Mouse (Mus musculus) midbrain, embryonic 11.5 days (tissue): ENCODE measurements around the gene Acat3. TPM values are rescaled to one million over a fixed set of nuclear protein-coding genes. Genes with fewer than 3 reads are reported as not detected.
"Not testable (repeated sequence)": the region's sequence is repeated elsewhere in the genome, so short reads cannot be mapped to it uniquely, and the experiment has no call there.

ENCODE experiments used
- ATAC-seq: fragments of 200-750 bp; cut with Nextera tagmentation; 2 replicates; pipeline ENCODE4 v1.8.0; 2017; ENCODE audit warnings: moderate TSS enrichment, moderate library complexity; ENCODE audit not compliant: low FRiP score
- DNase-seq: peaks from one replicate; pipeline ENCODE4 v3.0.0; 2015; ENCODE audit warnings: low spot score; ENCODE audit errors: missing footprints
- H3K27ac ChIP-seq: fragments of 300-500 bp; sonication (generic); 2 replicates; pipeline ENCODE4 v1.5.1; 2014; ENCODE audit warnings: low read depth, low read length
- H3K27me3 ChIP-seq: fragments of 300-500 bp; sonication (generic); 2 replicates; pipeline ENCODE4 v1.6.1; 2014; ENCODE audit warnings: mild to moderate bottlenecking, low read length, moderate library complexity, mixed read lengths; ENCODE audit not compliant: control insufficient read depth, insufficient read depth
- H3K36me3 ChIP-seq: fragments of 300-500 bp; sonication (generic); 2 replicates; pipeline ENCODE4 v1.6.1; 2014; ENCODE audit warnings: mild to moderate bottlenecking, low read length, moderate library complexity, mixed read lengths; ENCODE audit not compliant: control insufficient read depth, insufficient read depth
- H3K4me1 ChIP-seq: fragments of 300-500 bp; sonication (generic); 2 replicates; pipeline ENCODE4 v1.6.1; 2014; ENCODE audit warnings: low read length; ENCODE audit not compliant: control insufficient read depth, insufficient read depth
- H3K4me2 ChIP-seq: fragments of 300-500 bp; sonication (generic); 2 replicates; pipeline ENCODE4 v1.6.1; 2014; ENCODE audit warnings: mild to moderate bottlenecking, moderate library complexity
- H3K4me3 ChIP-seq: fragments of 300-500 bp; sonication (generic); 2 replicates; pipeline ENCODE4 v1.5.1; 2014; ENCODE audit warnings: low read depth, low read length
- H3K9ac ChIP-seq: fragments of 300-500 bp; sonication (generic); 2 replicates; pipeline ENCODE4 v1.6.1; 2014; ENCODE audit warnings: low read length
- H3K9me3 ChIP-seq: fragments of 300-500 bp; sonication (generic); 2 replicates; pipeline ENCODE4 v1.6.1; 2016; ENCODE audit warnings: low read length; ENCODE audit not compliant: control insufficient read depth
- WGBS: fragments of 180-500 bp; shearing (Covaris S2); extraction: QIAGEN DNeasy Blood & Tissue Kit; methylation state at CpG from one replicate; pipeline ENCODE4 v1.1.7; 2014; 5-methylcytosine and 5-hydroxymethylcytosine counted together
- polyA plus RNA-seq: library from polyadenylated mRNA; unstranded; fragments of >200 nt; fragmentation: Nextera tagmentation; extraction: Ambion mirVana; gene quantifications from 2 replicates; pipeline ENCODE4 v1.2.1, GENCODE M21; 2014

The Acat3 gene
- 0.93 and 1.4 TPM in 2 replicates for polyA plus RNA-seq

DNA sequence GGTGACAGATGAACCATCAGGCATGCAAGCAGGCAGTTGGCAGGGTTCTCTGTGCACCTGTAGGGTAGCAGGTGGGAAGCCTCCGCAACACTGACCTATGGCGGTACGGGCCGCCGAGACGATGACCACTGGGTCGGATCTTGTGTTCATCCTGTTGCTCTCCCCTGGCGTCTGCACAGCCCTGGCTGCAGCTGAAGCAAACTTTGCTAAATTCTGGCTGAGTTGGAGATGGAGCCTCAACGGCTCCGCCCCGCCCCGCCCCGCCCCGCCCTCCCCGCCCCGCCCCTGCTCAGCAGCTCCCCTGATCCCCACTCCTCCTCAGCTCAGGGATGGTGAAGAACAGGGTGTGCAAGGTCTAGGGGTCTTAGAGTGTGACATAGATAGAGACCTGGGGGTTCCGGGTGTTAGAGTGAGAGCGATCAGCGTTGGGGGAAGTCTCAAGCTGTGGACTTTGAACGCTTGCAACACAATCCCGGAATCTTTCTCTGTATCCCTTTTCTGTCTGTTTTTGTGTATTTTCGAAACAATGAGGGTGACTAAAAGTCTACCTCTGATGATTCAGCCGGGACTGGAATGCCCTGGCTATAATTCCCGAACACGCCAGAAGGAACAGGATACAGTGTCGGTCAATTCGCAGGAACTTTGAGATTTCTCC, at the start of gene Acat3:
Gene Acat3 (minus strand): TSS at position 450 of the 655 bp plus-strand sequence.
- peak within 1 kb of the TSS; percentile 25 for H3K4me2 ChIP-seq
- H3K36me3 ChIP-seq = peaks cover 12% of the 10 kb centered on the region; the same call in 1 of the 2 replicates
- 13% methylated on average over 27 of the region's 27 CpGs for WGBS
- no peak within 1 kb of the TSS for H3K27ac ChIP-seq
- peak within 1 kb of the TSS; percentile 30; the same call in 1 of the 2 replicates for H3K9ac ChIP-seq
- DNase-seq (peak; percentile 85), ATAC-seq (peak; percentile 71)
- H3K9me3 ChIP-seq = no peaks in the 10 kb centered on the region
- H3K27me3 ChIP-seq = no peaks in the 10 kb centered on the region
- H3K4me3 ChIP-seq = peak within 1 kb of the TSS; percentile 0; the same call in 1 of the 2 replicates
- H3K4me1 ChIP-seq = peaks cover 4% of the 10 kb centered on the region; the same call in 1 of the 2 replicates

DNA sequence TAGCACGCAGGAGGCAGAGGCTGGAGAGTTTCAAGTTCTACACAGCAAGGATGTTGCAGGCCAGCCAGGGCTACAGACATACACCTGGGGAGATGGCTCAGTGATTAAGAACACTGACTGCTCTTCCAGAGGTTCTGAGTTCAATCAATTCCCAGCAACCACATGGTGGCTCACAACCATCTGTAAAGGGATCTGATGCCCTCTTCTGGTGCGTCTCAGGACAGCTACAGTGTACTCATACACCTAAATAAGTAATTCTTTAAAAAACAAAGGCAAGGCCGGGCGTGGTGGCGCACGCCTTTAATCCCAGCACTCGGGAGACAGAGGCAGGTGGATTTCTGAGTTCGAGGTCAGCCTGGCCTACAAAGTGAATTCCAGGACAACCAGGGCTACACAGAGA, 47.7 kb upstream of the Acat3 start:
- H3K27me3 ChIP-seq, H3K36me3 ChIP-seq, ATAC-seq: not testable (repeated sequence)

DNA sequence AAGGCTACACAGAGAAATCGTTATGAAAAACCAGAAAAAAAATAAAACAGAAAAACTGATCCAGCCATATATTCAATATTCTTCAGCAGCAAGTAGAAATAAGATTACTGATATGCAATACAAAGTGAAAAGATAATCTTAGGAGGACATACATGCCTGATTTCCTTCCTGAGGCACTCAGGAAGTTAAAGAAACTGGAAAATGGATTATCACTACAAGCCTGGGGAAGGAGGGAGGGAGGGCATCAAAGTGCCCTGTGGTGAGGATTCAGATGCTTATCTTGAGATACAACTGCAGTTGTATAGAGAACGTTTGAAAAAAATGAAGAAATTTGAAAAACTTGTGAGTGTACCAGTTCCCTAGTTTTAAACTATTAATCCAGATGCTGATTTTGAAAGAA, 43.6 kb upstream of the Acat3 start:
- no peak for ATAC-seq

More for the DNA sequence above, 47.7 kb upstream of the Acat3 start:
- not testable (repeated sequence) for H3K4me2 ChIP-seq, H3K27ac ChIP-seq, H3K4me3 ChIP-seq, H3K9ac ChIP-seq, H3K4me1 ChIP-seq, H3K9me3 ChIP-seq
- DNase-seq = peak; percentile 44
- WGBS = 97% methylated on average over 8 of the region's 8 CpGs

DNA sequence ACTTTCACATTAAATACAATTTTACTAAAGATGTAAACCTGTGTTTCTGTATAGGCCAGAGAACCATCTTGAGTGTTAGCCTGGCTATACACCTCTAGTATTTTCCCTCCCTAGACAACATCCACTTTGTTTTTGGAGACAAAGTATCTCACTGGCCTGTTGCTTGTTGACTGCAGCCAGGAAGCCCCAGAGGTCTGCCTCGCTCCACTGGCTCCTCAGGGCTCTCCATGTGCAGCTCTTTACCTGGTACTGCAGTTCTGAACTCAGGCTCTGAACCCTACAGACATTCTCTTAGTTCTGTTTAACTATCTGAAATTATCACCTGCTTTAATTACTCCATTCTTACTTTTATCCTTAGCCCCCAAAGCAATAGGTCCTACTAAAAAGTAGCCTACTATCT, 38.1 kb upstream of the Acat3 start:
- Histone ChIP-seq H3K4me2 (no peak overlapping the region), H3K27me3 (no peaks in the 10 kb centered on the region), H3K36me3 (peaks cover 20% of the 10 kb centered on the region), H3K4me3 (no peak overlapping the region), H3K9me3 (no peaks in the 10 kb centered on the region), H3K27ac (no peak overlapping the region), H3K4me1 (no peaks in the 10 kb centered on the region), H3K9ac (no peak overlapping the region)
- WGBS = 96% methylated on average over 1 of the region's 1 CpGs
- DNase-seq (no peak), ATAC-seq (no peak)

More for the DNA sequence above, 43.6 kb upstream of the Acat3 start:
- Histone ChIP-seq H3K9ac (no peak overlapping the region), H3K36me3 (peaks cover 17% of the 10 kb centered on the region; the same call in 1 of the 2 replicates), H3K27me3 (no peaks in the 10 kb centered on the region), H3K4me1 (no peaks in the 10 kb centered on the region), H3K27ac (no peak overlapping the region), H3K4me2 (no peak overlapping the region), H3K9me3 (no peaks in the 10 kb centered on the region), H3K4me3 (no peak overlapping the region)
- WGBS = 88% methylated on average over 2 of the region's 2 CpGs
- peak; percentile 33 for DNase-seq

DNA sequence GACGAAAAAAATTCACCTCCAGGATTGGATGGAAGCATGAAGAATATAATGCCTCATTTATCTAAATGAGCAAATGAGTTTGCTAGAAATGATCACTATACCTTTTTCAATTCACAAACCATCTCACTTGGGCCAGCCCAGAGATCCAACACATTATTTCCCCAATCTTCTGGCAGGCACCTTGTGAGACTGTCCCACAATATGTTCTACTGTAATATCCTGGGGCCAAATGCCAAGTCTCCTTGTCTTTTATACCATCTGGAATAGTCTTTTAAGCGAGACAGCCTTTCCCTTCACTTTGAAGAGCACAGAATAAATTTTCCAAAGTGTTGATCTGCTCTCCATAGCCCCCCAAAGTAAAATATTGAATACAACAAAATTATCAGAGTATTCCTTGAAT, 33.5 kb upstream of the Acat3 start:
- H3K4me1 ChIP-seq = no peaks in the 10 kb centered on the region
- DNase-seq = no peak

DNA sequence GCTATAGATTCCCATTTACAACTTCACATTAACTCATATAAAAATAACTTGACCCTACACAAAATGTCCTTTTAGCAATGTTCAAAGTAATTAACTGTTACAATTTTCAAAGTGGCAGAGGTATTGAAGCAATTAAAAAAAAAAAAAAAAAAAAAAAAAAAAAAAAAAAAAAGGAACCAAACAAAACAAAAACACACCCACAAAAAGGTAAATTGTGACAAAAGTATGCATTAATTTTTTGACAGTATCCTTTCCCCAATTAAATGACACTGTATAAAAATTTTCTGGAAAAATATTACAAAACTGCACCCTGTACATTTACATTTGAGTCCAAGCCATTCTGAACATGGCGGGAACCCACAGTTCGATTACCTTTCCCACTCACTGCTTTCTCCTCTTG, 26.8 kb upstream of the Acat3 start:
- H3K27ac ChIP-seq = no peak overlapping the region
- no peak for ATAC-seq
- DNase-seq = no peak
- H3K36me3 ChIP-seq = peaks cover 5% of the 10 kb centered on the region; the same call in 1 of the 2 replicates
- H3K4me3 ChIP-seq = no peak overlapping the region
- WGBS = 100% methylated on average over 2 of the region's 2 CpGs
- no peaks in the 10 kb centered on the region for H3K27me3 ChIP-seq
- H3K4me2 ChIP-seq = no peak overlapping the region
- no peaks in the 10 kb centered on the region for H3K9me3 ChIP-seq
- H3K4me1 ChIP-seq = no peaks in the 10 kb centered on the region
- H3K9ac ChIP-seq = no peak overlapping the region

More for the DNA sequence above, 33.5 kb upstream of the Acat3 start:
- Histone ChIP-seq H3K9me3 (no peaks in the 10 kb centered on the region), H3K27ac (no peak overlapping the region), H3K27me3 (no peaks in the 10 kb centered on the region), H3K4me3 (no peak overlapping the region), H3K36me3 (peaks cover 5% of the 10 kb centered on the region), H3K9ac (no peak overlapping the region), H3K4me2 (no peak overlapping the region)
- no peak for ATAC-seq
- 88% methylated on average over 2 of the region's 2 CpGs for WGBS

DNA sequence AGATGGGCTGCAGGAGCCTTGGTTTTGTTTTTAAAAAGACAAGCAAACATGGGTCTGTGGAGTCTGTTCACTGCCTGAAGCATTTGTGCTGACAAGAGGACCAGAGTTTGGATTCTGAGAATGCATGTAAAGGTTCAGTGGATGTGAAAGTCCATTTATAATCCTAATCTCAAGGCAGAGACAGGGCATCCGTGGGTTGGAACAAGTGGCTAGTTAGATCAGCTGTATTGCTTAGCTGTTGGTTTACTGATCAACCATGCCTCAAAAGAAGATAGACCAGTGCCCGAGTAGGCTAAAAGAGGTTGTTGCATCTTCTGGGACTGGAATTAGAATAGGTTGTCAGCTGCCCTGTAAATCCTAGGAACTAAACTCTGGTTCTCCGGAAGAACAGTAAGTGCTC, 23.1 kb upstream of the Acat3 start:
- Histone ChIP-seq H3K9ac (no peak overlapping the region), H3K9me3 (no peaks in the 10 kb centered on the region), H3K4me1 (peaks cover 7% of the 10 kb centered on the region), H3K27me3 (no peaks in the 10 kb centered on the region), H3K4me3 (no peak overlapping the region), H3K27ac (no peak overlapping the region), H3K4me2 (no peak overlapping the region), H3K36me3 (peaks cover 8% of the 10 kb centered on the region; the same call in 1 of the 2 replicates)
- 88% methylated on average over 3 of the region's 3 CpGs for WGBS
- DNase-seq (no peak), ATAC-seq (no peak)

DNA sequence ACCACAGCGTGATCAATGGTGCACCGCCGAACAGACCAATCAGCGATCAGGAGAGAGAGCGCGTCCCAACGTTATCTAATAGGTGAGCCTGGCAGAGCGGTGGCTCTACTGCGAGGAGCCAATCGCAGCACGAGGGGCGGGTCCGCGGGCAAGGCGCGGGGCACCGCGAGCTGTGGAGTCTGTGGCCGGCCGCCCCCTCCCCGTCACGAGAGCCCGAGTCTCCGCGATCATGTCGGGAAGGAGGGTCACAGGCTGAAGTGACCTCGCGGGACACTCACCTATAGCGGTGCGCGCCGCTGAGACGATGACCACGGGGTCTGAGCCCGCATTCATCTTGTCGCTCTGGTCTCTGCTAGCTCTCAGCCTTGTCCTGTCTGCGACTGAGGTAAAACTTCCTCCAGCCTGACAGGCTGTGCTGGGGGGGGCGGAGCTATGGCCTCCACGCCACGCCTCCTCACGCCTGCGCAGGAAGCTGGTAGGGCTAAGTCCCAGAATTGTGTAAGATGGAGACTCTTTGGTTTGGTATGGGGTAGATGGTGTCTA, 20.0 kb upstream of the Acat3 start, which contains the start of gene Acat2:
Gene Acat2 (minus strand): TSS at position 417 of the 543 bp plus-strand sequence.
- Histone ChIP-seq H3K4me2 (peak within 1 kb of the TSS; percentile 69), H3K27me3 (no peaks in the 10 kb centered on the region), H3K36me3 (peaks cover 3% of the 10 kb centered on the region; the same call in 1 of the 2 replicates), H3K9ac (peak within 1 kb of the TSS; percentile 70), H3K27ac (peak within 1 kb of the TSS; percentile 75), H3K4me1 (peaks cover 7% of the 10 kb centered on the region), H3K9me3 (no peaks in the 10 kb centered on the region), H3K4me3 (peak within 1 kb of the TSS; percentile 68)
- under 1% methylated on average over 42 of the region's 42 CpGs for WGBS
- peak; percentile 99 for DNase-seq
- peak; percentile 99 for ATAC-seq

DNA sequence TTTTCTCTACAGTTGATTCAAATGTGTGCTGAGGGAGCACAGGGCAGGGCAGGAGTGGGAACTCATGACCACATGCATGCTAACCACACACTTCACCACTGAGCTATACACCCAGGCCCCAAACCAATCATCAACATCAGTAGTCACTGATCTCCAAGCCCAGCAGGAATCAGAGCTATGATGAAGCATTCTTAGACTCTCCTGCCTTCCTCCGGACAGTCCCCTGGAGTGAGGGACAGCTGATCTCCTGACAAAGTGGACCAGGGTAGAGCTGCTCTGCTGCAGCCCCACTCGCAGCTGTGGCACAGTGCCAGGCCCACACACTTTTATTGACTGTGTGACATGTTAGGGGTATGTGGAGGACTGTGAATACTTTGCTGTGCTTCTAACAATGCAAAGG, 19.0 kb upstream of the Acat3 start:
- not testable (repeated sequence) for H3K36me3 ChIP-seq, H3K27me3 ChIP-seq, DNase-seq, H3K4me1 ChIP-seq, H3K27ac ChIP-seq, H3K9ac ChIP-seq, H3K9me3 ChIP-seq, ATAC-seq
- peak overlapping the region; percentile 37 for H3K4me2 ChIP-seq
- WGBS = 0% methylated on average over 1 of the region's 2 CpGs
- peak overlapping the region; percentile 19; the same call in 1 of the 2 replicates for H3K4me3 ChIP-seq
